ENCODE assay signal across 9 mouse cellular contexts in the genomic region with DNA sequence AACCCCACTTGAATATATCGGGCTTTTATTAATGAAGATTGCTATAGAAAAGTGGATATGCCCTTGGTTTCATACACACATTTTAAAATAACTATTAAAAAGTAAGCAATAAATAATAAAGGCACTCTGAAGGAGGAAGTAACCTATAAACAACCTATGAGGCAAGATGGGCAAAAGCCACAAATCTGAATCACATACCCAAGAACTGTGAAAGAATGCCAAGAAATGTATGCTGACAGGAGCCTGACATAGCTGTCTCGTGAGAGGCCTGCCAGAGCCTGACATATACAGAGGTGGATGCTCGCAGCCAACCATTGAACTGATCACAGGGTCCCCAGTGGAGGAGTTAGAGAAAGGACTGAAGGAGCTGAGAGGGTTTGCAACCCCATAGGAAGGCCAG.
"Had no signal": no experiment of that assay in that cellular context is flagged by ENCODE, and none has a peak within 500 bp of the region (broad histone marks: within the 10 kb centered on the region; RNA-seq: fewer than 3 reads in every experiment).

No protein-coding gene starts in this region.

- DNase-seq: liver, embryonic 13.5 days; liver, postnatal 0 days; lung, embryonic 14.5 days; lung, postnatal 10 days; midbrain, embryonic 14.5 days; right cerebral cortex, postnatal 14 days; thymus, adult 2 months; thymus, postnatal 25 days had no signal

- ATAC-seq: liver, postnatal 0 days; midbrain, embryonic 16.5 days had no signal
